Comparison of ENCODE assay signal across 17 mouse cellular contexts in the genomic region with DNA sequence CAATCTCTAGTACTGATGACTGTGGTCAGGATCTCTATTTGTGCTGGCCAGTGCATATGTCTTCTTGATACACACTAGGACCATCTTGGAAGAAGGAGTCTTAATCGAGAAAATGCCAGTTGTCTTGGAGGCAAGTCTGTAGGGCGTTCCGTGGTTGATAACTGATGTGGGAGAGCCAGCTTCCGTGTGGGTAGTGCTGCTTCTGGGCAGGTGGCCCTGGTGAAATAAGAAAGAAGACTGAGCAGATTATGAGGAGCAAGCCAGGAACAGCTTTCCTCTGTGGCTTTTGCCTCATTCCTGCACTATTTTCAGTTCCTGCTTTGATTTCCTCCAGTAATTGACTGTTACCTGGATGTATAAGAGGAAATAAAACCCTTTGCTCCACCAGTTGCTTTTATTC. TPM values are rescaled to one million over a fixed set of nuclear protein-coding genes. Genes with fewer than 3 reads are reported as not detected.
"Had no signal": no experiment of that assay in that cellular context is flagged by ENCODE, and none has a peak within 500 bp of the region (broad histone marks: within the 10 kb centered on the region; RNA-seq: fewer than 3 reads in every experiment).

No protein-coding gene starts in this region.

- H3K27ac ChIP-seq: kidney, embryonic 15.5 days; limb, embryonic 10.5 days; liver, embryonic 15.5 days; midbrain, embryonic 13.5 days; neural tube, embryonic 15.5 days had no signal

- DNase-seq: kidney, adult 2 months; kidney, postnatal 14 days; layer of hippocampus, adult 9-11 months; layer of hippocampus, postnatal 36 days; lung, adult 2 months; lung, postnatal 36 days; spleen, adult 18-20 months; thymus, adult 2 months; thymus, postnatal 25 days had no signal

- H3K4me3 ChIP-seq: kidney, embryonic 15.5 days; limb, embryonic 10.5 days; liver, embryonic 15.5 days; midbrain, embryonic 13.5 days; neural tube, embryonic 15.5 days had no signal

- ATAC-seq: intestine, embryonic 16.5 days; lung, postnatal 0 days; midbrain, embryonic 13.5 days had no signal

RNA-seq across cellular contexts. Expression of gene Wnt2b, which starts 56.3 kb away (rescaled TPM):
- total RNA-seq: megakaryocyte progenitor cell, adult 5-6 weeks had no signal
